In the genomic region with DNA sequence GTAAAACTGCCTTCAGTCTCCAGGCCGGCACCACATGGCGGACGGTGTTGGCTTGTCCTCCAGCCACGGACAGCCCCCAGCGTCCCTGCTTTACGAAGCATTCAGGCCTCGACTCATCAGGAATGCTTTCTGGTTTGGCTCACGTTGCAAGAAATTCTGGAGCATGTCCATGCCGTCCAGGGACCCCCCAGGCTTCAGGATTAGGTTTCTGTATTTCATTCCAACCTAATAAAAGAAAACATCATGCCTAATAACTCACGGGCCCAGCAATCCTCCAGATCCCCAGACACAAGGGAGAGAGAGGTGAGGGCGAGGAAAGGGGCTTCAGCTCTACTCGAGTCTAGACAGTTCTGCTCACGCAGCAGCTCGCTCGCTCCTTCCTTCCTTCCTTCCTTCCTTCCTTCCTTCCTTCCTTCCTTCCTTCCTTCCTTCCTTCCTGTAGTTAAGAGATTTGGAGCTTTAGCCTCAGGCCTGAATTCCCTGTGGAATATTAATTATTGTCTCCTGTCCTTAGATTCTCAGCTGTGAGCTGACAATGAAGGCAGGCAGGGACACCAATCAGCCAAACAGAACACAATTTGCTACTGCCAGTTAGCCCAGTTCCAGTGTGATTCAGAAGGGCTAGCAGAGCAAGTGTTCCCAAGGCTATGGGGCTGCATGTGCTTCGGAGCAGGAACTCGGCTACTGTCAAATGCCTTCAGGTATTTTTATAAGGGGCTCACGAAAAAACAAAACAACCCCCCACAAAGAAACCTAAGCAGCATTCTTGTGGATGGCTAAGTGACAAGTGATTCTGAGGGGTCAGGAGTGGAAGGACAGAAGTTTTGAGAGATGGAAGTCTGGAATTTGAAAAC, we compare ENCODE assay signal across 8 mouse cellular contexts.
DNase-seq lines count a peak whose midpoint lies in the region; ATAC-seq and TF ChIP-seq lines count a peak whose summit lies in the region.

No protein-coding gene starts in this region.

- H3K4me2 ChIP-seq in lung, embryonic 14.5 days = peak overlapping the region; percentile 41
- no peak overlapping the region for H3K4me2 ChIP-seq in hindbrain, embryonic 15.5 days
- no peak overlapping the region for H3K4me2 ChIP-seq in neural tube, embryonic 13.5 days

- H3K4me3 ChIP-seq in lung, embryonic 14.5 days (ENCODE audit: low read depth, low read length) = no peak overlapping the region
- no peak overlapping the region for H3K4me3 ChIP-seq in hindbrain, embryonic 15.5 days
- no peak overlapping the region for H3K4me3 ChIP-seq in neural tube, embryonic 13.5 days

- H3K36me3 ChIP-seq in lung, embryonic 14.5 days (ENCODE audit: insufficient read depth) = no peaks in the 10 kb centered on the region
- peaks cover 8% of the 10 kb centered on the region for H3K36me3 ChIP-seq in hindbrain, embryonic 15.5 days
- H3K36me3 ChIP-seq in neural tube, embryonic 13.5 days = peaks cover 15% of the 10 kb centered on the region; the same call in 1 of the 2 replicates

- H3K4me1 ChIP-seq in lung, embryonic 14.5 days (ENCODE audit: insufficient read depth) = 0 out of 2 replicates have a peak, but pooled peaks cover 5% of the 10 kb centered on the region
- H3K4me1 ChIP-seq in hindbrain, embryonic 15.5 days (replicated peaks) = peaks cover 9% of the 10 kb centered on the region; the same call in 1 of the 2 replicates
- peaks cover 21% of the 10 kb centered on the region for H3K4me1 ChIP-seq in neural tube, embryonic 13.5 days (replicated peaks)

- DNase-seq in embryo, embryonic 10 days (ENCODE audit: low spot score) = peak; percentile 37
- DNase-seq in embryo, embryonic 10.5 days (ENCODE audit: low spot score) = no peak
- DNase-seq in lung, embryonic 14.5 days = peak; percentile 80
- no peak for DNase-seq in lung, postnatal 36 days
- no peak for DNase-seq in left cerebral cortex, adult 9 months (ENCODE audit: low spot score in 2 of 2)
- DNase-seq in layer of hippocampus, postnatal 10 days (ENCODE audit: low spot score in 2 of 2) = no peak

- H3K27me3 ChIP-seq in lung, embryonic 14.5 days (ENCODE audit: insufficient read depth, low read length) = no peaks in the 10 kb centered on the region
- H3K27me3 ChIP-seq in hindbrain, embryonic 15.5 days = no peaks in the 10 kb centered on the region
- H3K27me3 ChIP-seq in neural tube, embryonic 13.5 days = peaks cover 39% of the 10 kb centered on the region

- no peak overlapping the region for H3K9ac ChIP-seq in lung, embryonic 14.5 days
- H3K9ac ChIP-seq in hindbrain, embryonic 15.5 days = no peak overlapping the region
- no peak overlapping the region for H3K9ac ChIP-seq in neural tube, embryonic 13.5 days

- ATAC-seq in lung, embryonic 14.5 days (ENCODE audit: insufficient read depth) = peak; percentile 80
- no peak; the same call in 1 of the 2 replicates for ATAC-seq in hindbrain, embryonic 15.5 days (ENCODE audit: low FRiP score, low read depth)
- peak; percentile 53; the same call in 1 of the 2 replicates for ATAC-seq in neural tube, embryonic 13.5 days (ENCODE audit: low read depth)

- 29% methylated on average over 18 of the region's 18 CpGs for WGBS in lung, embryonic 14.5 days
- WGBS in hindbrain, embryonic 15.5 days = 43% methylated on average over 18 of the region's 18 CpGs
- 50% methylated on average over 18 of the region's 18 CpGs for WGBS in neural tube, embryonic 13.5 days

- peak overlapping the region; percentile 81 for H3K27ac ChIP-seq in lung, embryonic 14.5 days (ENCODE audit: low read depth)
- peak overlapping the region; percentile 54 for H3K27ac ChIP-seq in hindbrain, embryonic 15.5 days (replicated peaks)
- H3K27ac ChIP-seq in neural tube, embryonic 13.5 days (replicated peaks) = peak overlapping the region; percentile 49

- H3K9me3 ChIP-seq in lung, embryonic 14.5 days (ENCODE audit: low read depth, low read length) = no peaks in the 10 kb centered on the region
- H3K9me3 ChIP-seq in hindbrain, embryonic 15.5 days = no peaks in the 10 kb centered on the region
- H3K9me3 ChIP-seq in neural tube, embryonic 13.5 days = peaks cover 3% of the 10 kb centered on the region; the same call in 1 of the 2 replicates

- TF ChIP-seq CTCF in lung, embryonic 14.5 days (IDR thresholded peaks at IDR 0.05; ENCODE audit: low read depth) = no peak

Comparison
In these comparisons a context has a peak if more than half of its experiments do, and no peak if none do; other contexts are left out.
1. DNase-seq: peak in embryo, embryonic 10 days (single experiment) and lung, embryonic 14.5 days (single experiment); none in embryo, embryonic 10.5 days (single experiment), lung, postnatal 36 days (single experiment), left cerebral cortex, adult 9 months (0 of 2) and layer of hippocampus, postnatal 10 days (0 of 2).
2. Peak in every context shown above with its lines, with median percentiles within 50 percentile points of each other: H3K27ac ChIP-seq.